Mouse (Mus musculus) embryonic facial prominence, embryonic 13.5 days (tissue): Measurements from ENCODE around the gene Agtrap. TPM values are rescaled to one million over a fixed set of nuclear protein-coding genes. Genes with fewer than 3 reads are reported as not detected.

Experiments used
- ATAC-seq: fragments of 200-750 bp; cut with Nextera tagmentation; 2 replicates; pipeline ENCODE4 v1.8.0; 2017; ENCODE audit warnings: low read depth; ENCODE audit not compliant: insufficient number of reproducible peaks, insufficient read depth, low FRiP score, low TSS enrichment
- H3K27ac ChIP-seq: fragments of 300-500 bp; sonication (generic); 2 replicates; pipeline ENCODE4 v1.5.1; 2015; ENCODE audit warnings: moderate library complexity, mild to moderate bottlenecking, inconsistent platforms
- H3K27me3 ChIP-seq: fragments of 300-500 bp; sonication (generic); 2 replicates; pipeline ENCODE4 v1.6.1; 2015; ENCODE audit warnings: mild to moderate bottlenecking, inconsistent platforms
- H3K36me3 ChIP-seq: fragments of 300-500 bp; sonication (generic); 2 replicates; pipeline ENCODE4 v1.6.1; 2015; ENCODE audit warnings: mild to moderate bottlenecking, inconsistent platforms
- H3K4me1 ChIP-seq: fragments of 300-500 bp; sonication (generic); 2 replicates; pipeline ENCODE4 v1.6.1; 2015; ENCODE audit warnings: inconsistent platforms
- H3K4me2 ChIP-seq: fragments of 300-500 bp; sonication (generic); 2 replicates; pipeline ENCODE4 v1.6.1; 2015; ENCODE audit warnings: moderate library complexity, mild to moderate bottlenecking, inconsistent platforms
- H3K4me3 ChIP-seq: fragments of 300-500 bp; sonication (generic); 2 replicates; pipeline ENCODE4 v1.5.1; 2015; ENCODE audit warnings: mild to moderate bottlenecking, inconsistent platforms
- H3K9ac ChIP-seq: fragments of 300-500 bp; sonication (generic); 2 replicates; pipeline ENCODE4 v1.6.1; 2015; ENCODE audit warnings: mild to moderate bottlenecking, inconsistent platforms
- H3K9me3 ChIP-seq: fragments of 300-500 bp; sonication (generic); 2 replicates; pipeline ENCODE4 v1.6.1; 2016; ENCODE audit warnings: inconsistent platforms
- WGBS: fragments of 180-500 bp; shearing (Covaris S2); methylation state at CpG from one replicate; pipeline ENCODE4 v1.1.7; 2015; ENCODE audit warnings: mixed read lengths; 5-methylcytosine and 5-hydroxymethylcytosine counted together
- polyA plus RNA-seq: library from polyadenylated mRNA; unstranded; fragments of >200 nt; fragmentation: Nextera tagmentation; extraction: Ambion mirVana; gene quantifications from 2 replicates; pipeline ENCODE4 v1.2.1, GENCODE M21; 2015

Agtrap gene
- polyA plus RNA-seq, 1 experiment from 2014 or later: 10.1 TPM

DNA sequence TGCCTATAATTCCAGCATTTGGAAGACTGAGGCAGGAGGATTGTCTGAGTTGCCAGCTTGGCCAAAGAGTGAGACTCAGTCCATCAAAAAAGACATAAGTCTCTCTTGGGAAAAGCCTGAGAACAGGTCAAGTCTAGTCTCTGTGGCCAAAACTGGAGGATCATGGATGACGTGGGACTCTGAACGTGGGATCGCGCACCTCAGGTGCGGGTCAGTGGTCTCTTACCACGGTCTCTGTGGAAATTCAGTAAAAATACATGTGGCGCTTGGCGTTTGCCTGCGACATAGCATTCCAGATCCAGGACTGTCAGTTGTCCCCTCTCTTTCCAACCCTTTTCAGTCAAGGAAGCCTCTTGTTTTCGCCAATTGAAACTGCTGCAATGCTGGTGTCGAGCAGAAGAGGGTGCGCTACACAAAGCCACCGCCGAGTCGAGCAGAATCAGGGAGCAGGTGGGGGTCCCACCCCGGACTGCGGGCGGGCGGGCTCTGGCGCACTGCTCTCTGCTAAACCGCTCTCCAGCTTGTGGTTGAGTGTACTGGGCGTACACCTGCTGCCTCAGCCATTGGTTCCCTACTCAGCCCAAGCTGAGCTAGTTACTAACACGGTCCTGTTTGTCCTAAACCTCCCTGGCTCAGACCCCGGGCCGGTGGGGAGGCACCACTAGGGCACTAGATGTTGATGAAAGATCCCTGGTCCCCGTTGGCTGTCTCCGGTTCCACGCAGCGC lies 14.1 kb upstream of the Agtrap start:
- Histone ChIP-seq H3K9me3 (no peaks in the 10 kb centered on the region), H3K9ac (peak overlapping the region; percentile 55), H3K4me2 (peak overlapping the region; percentile 57), H3K4me1 (peaks cover 12% of the 10 kb centered on the region), H3K4me3 (peak overlapping the region; percentile 27), H3K27me3 (peaks cover 8% of the 10 kb centered on the region), H3K27ac (no peak overlapping the region), H3K36me3 (no peaks in the 10 kb centered on the region)
- WGBS: 16% methylated on average over 29 of the region's 29 CpGs
- ATAC-seq: peak; percentile 81; the same call in 1 of the 2 replicates

DNA sequence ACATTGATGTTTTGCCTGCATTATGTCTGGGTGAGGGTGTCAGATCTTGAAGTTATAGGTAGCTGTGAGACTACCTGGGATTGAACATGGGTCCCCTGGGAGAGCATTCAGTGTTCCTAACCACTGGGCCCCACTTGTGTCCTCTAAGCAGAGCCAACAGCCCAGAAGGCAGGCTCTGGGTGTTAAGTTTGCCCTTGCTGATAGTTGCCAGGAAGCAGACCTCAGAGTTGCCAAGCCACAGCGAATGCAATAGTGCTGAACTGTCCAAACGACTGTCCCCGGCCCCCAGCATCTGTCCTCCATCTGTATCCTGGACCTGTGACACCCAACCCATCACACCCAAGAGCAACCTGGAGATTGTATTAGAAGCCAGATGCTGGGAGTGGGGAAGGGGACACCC lies 10.8 kb upstream of the Agtrap start:
- Histone ChIP-seq H3K4me2 (no peak overlapping the region), H3K9ac (no peak overlapping the region), H3K4me1 (peaks cover 12% of the 10 kb centered on the region), H3K27me3 (peaks cover 8% of the 10 kb centered on the region), H3K27ac (no peak overlapping the region), H3K4me3 (no peak overlapping the region), H3K9me3 (no peaks in the 10 kb centered on the region), H3K36me3 (no peaks in the 10 kb centered on the region)
- WGBS: 83% methylated on average over 3 of the region's 3 CpGs
- no peak for ATAC-seq

DNA sequence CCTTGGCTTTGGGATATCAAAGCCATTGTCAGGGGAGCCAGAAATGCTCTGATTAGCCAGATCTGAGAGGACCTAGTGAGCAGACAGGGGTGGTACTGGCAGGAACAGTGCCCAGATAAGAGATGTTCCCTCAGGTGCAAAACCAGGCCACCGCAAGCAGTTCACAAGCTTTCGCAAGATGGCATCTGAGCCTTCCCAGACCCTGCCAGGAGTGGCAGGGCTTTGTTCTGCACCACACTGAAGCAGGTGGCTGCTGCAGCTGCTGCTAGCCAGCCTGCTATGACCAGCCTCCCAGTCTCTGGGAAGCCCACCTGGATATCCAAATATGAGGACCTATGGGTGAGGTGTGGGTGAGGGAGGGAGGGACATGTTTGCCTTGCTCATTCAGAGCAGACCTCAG lies 10.1 kb upstream of the Agtrap start:
- H3K9me3 ChIP-seq: no peaks in the 10 kb centered on the region
- WGBS: 90% methylated on average over 2 of the region's 2 CpGs
- H3K27me3 ChIP-seq: peaks cover 8% of the 10 kb centered on the region
- H3K9ac ChIP-seq: no peak overlapping the region
- no peak overlapping the region for H3K4me2 ChIP-seq
- H3K4me3 ChIP-seq: no peak overlapping the region
- peaks cover 12% of the 10 kb centered on the region for H3K4me1 ChIP-seq
- ATAC-seq: no peak
- no peaks in the 10 kb centered on the region for H3K36me3 ChIP-seq
- H3K27ac ChIP-seq: no peak overlapping the region

DNA sequence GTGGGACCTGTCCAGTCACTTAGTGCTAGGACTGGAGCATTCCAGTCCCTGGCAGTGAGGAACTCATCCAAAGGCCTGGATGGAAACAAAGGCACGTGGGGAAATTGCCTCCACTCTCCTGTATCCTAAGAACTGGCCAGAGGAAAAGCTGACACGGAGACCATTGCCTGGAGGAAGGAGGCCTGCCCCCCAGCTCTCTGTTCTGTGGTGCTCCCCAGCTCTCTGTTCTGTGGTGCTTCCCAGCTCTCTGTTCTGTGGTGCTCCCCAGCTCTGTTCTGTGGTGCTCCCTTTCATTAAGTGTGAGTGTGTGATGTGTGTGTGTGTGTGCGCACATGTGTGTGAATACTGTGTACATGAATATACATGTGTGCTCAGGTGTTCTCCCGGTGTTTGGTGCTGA lies 7.2 kb upstream of the Agtrap start:
- 70% methylated on average over 4 of the region's 4 CpGs for WGBS
- no peak for ATAC-seq
- H3K4me2 ChIP-seq: no peak overlapping the region
- no peaks in the 10 kb centered on the region for H3K9me3 ChIP-seq
- H3K4me3 ChIP-seq: no peak overlapping the region
- H3K36me3 ChIP-seq: no peaks in the 10 kb centered on the region
- H3K9ac ChIP-seq: no peak overlapping the region
- H3K27ac ChIP-seq: no peak overlapping the region
- H3K4me1 ChIP-seq: no peaks in the 10 kb centered on the region
- H3K27me3 ChIP-seq: no peaks in the 10 kb centered on the region

DNA sequence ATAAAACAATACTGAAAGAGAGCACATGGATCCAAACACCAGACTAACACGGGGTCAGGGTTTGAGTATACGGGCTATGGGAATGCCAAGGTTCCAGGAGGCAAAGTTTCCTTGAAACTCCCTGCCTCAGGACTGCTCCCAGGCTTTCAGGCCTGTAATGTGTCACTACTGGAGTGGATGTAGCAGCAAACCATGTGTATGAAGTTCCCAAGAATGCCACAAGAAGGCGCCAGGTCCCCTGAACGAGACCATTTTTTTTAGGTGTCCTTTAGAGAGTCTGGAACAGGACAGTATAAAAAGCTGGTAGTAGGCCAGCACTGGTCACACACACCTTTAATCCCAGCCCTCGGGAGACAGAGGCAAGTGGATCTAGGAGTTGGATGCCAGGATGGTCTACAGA lies 6.3 kb upstream of the Agtrap start:
- 86% methylated on average over 5 of the region's 5 CpGs for WGBS

DNA sequence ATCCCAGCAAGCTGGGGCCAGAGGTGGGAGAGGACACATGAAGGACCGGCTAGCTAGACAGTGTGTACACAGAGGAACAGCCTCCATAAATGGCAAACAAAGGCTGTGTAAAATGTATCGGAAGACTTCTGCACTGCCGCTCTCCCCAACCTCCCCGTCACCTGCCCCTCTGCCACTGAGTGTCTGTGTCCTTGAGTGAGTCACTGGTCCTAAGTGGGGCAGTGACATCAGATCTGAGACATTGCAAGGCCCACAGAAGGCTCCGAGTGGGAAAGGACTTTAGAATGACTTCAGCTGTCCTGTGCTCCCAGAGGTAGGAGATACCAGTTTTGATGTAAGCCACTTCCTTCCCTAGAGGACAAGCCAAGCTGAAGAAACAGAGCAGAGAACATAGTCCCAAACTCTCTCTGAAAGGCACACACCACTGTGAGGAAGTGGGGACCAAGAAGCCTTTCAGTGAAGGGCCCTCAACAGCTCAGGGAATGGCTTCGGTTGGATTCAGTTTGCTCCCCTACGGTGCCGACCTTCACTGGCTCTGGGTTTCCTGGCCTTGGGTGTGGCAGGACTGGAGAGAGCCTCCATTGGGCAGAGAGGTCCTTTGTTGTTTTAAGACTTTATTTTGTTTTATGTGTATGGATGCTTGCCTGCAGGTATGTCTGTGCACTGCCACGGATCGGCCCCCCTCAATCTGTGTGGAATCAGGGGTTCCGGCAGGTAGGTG lies 4.9 kb upstream of the Agtrap start:
- H3K9me3 ChIP-seq: no peaks in the 10 kb centered on the region
- H3K4me1 ChIP-seq: peaks cover 4% of the 10 kb centered on the region
- ATAC-seq: no peak
- no peak overlapping the region for H3K4me2 ChIP-seq
- H3K27ac ChIP-seq: no peak overlapping the region
- no peaks in the 10 kb centered on the region for H3K27me3 ChIP-seq
- no peaks in the 10 kb centered on the region for H3K36me3 ChIP-seq
- no peak overlapping the region for H3K9ac ChIP-seq
- 89% methylated on average over 11 of the region's 11 CpGs for whole genome bisulfite sequencing
- H3K4me3 ChIP-seq: no peak overlapping the region

More for the DNA sequence above, 6.3 kb upstream of the Agtrap start:
- Histone ChIP-seq H3K27ac (no peak overlapping the region), H3K9me3 (no peaks in the 10 kb centered on the region), H3K4me1 (no peaks in the 10 kb centered on the region), H3K4me3 (no peak overlapping the region), H3K4me2 (no peak overlapping the region), H3K36me3 (no peaks in the 10 kb centered on the region), H3K27me3 (no peaks in the 10 kb centered on the region), H3K9ac (no peak overlapping the region)
- ATAC-seq: no peak

DNA sequence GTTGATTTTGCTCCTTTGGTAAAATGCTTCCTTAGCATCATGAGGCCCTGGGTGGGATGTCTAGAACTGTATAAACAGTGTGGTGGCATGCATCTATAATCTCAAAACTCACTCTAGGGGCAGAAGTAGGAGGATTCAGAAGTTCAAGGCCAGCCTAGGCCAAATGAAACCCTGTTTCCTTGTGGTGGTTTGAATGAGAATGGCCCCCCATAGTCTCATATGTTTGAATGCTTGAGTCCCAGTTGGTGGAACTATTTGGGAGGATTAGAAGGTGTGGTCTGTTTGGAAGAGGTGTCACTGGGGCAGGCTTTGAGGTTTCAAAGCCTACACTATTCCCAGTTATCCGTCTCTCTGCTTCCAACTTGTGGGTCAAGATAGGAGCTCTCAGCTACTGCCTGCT lies 3.4 kb upstream of the Agtrap start:
- Histone ChIP-seq H3K27ac (no peak overlapping the region), H3K9me3 (no peaks in the 10 kb centered on the region), H3K9ac (no peak overlapping the region), H3K4me3 (no peak overlapping the region), H3K4me2 (no peak overlapping the region), H3K4me1 (peaks cover 13% of the 10 kb centered on the region), H3K27me3 (no peaks in the 10 kb centered on the region), H3K36me3 (no peaks in the 10 kb centered on the region)
- 86% methylated on average over 1 of the region's 1 CpGs for WGBS
- ATAC-seq: no peak

DNA sequence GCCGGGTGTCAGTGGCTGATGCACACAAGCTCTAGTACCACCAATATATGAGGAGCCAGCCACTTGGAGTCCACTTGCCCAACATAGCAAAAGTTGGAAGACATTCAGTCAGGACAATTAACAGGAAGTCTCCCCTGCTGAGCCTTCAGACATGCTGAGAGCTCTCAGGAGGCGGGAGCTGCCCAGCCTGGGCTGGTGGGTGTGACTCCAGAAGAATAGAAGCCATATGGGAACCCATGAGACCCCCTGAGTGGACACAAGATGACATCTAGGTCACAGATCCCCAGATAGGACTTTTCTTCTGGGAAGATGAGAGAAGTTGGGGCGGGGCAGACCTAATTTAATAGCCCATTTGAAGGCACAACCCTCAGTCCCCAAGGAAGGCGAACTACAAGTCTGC lies 1.3 kb upstream of the Agtrap start:
- ATAC-seq: no peak
- H3K9ac ChIP-seq: peak overlapping the region; percentile 51; the same call in 1 of the 2 replicates
- no peak overlapping the region for H3K27ac ChIP-seq
- H3K4me3 ChIP-seq: no peak overlapping the region
- no peaks in the 10 kb centered on the region for H3K36me3 ChIP-seq
- peaks cover 21% of the 10 kb centered on the region for H3K4me1 ChIP-seq
- H3K27me3 ChIP-seq: no peaks in the 10 kb centered on the region
- 61% methylated on average over 4 of the region's 4 CpGs for WGBS
- H3K9me3 ChIP-seq: no peaks in the 10 kb centered on the region
- H3K4me2 ChIP-seq: no peak overlapping the region

DNA sequence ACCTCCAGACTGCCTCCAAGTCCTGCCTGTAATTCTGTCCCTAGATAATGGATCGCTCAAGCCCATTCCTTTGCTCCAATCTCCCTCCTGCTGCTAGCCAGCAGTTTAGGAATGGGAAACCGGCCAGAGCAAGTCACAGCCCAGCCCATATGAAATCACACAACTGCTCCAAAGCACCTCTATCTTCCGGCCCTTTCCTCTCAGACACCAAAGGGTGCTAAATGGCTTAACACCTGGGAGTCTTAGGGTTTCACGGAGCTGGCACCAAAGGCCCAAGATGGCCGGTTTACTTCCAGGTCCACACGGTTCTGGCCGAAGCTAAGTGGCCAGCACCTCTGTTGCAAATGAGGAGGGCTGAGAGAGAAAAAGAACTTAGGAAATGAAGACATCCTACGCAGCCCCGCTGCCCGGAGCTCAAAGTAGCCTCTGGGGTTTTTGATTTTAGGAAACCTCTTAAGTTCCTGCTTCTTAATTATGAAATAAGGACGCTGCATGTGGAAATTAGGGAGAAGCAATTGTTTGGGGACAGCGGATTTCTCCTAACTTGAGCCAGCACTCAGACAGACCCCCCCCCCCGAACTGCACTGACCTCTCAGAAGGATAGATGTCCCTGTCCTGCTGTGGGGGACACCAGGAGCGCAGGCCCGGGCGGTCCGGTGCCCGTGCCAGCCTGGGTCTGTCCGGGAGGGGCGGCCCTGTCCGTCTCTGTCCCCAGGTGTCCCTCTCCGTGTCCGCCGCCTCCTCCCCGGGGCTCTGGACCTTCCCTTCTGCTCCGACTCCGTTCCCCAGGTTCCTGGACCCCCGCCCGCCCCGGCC lies 532 bp downstream of the Agtrap start:
- peak overlapping the region; percentile 83 for H3K4me3 ChIP-seq
- no peaks in the 10 kb centered on the region for H3K36me3 ChIP-seq
- H3K4me2 ChIP-seq: peak overlapping the region; percentile 85
- peak overlapping the region; percentile 88 for H3K9ac ChIP-seq
- H3K9me3 ChIP-seq: no peaks in the 10 kb centered on the region
- peaks cover 30% of the 10 kb centered on the region for H3K4me1 ChIP-seq
- 0 out of 2 replicates have a peak, but pooled peaks have one; percentile 8 for ATAC-seq
- 0 out of 2 replicates have a peak overlapping the region, but pooled peaks have one; percentile 22 for H3K27ac ChIP-seq
- 6% methylated on average over 30 of the region's 30 CpGs for WGBS
- no peaks in the 10 kb centered on the region for H3K27me3 ChIP-seq

DNA sequence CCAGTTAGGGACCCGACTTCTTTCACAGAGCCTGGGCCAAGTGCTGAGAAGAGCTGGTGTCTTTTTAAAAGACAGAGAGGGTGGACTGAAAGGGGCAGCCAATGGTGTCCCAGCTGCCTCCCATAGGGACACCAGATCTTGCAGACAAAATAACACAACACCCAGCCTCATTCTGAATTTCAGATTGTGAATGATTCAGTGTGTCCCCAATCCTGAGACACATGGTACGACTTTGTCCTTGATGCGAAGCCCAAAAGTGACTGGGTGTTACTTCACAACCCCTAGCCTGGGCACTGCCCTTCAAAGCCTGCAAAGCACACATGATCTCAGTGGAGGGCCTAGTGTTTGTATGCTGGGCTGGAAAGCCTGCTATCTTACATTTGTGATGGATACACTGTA lies 1.9 kb downstream of the Agtrap start:
- 63% methylated on average over 3 of the region's 3 CpGs for WGBS
- Histone ChIP-seq H3K9ac (0 out of 2 replicates have a peak overlapping the region, but pooled peaks have one; percentile 21), H3K36me3 (peaks cover 6% of the 10 kb centered on the region), H3K4me2 (no peak overlapping the region), H3K27me3 (no peaks in the 10 kb centered on the region), H3K9me3 (no peaks in the 10 kb centered on the region), H3K4me1 (peaks cover 30% of the 10 kb centered on the region), H3K27ac (no peak overlapping the region), H3K4me3 (no peak overlapping the region)
- ATAC-seq: no peak

DNA sequence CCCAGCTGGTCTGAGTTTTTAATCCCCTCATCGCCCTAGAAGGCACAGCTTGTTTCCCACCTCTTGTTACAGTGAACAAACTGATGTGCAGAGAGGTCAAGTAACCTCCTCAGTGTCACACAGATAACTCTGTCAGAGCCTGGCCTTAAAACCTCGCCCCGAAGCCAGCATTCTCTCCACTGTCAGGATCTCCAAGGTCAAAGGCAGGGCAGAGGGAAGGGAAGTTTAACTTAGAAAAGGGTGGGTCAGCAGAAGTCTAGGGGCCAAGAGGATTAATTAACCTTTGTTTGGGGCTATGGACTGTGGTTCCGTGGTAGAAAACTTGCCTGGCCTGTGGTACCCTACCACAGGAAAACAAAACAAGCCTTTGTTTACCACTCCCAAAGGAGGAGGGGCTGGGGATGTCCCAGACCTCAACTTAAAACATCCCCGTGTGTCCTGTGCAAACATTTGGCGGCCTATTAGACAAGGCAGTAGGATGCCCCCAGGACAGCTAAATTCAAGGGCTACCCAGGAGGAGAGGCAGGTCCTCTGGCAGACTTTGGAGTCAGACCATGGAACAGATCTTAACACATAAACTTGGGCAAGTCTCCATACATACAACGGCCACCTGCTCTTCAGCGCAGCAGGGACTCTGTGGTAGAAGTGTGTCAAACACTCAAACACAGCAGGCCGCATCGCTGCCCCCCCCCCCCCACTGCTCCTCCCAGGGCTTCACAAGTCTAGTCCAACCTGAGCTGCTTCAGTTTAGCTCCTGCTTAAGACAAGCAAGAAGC lies 2.5 kb downstream of the Agtrap start:
- WGBS: 37% methylated on average over 10 of the region's 10 CpGs
- no peaks in the 10 kb centered on the region for H3K27me3 ChIP-seq
- peaks cover 30% of the 10 kb centered on the region for H3K4me1 ChIP-seq
- H3K4me3 ChIP-seq: no peak overlapping the region
- ATAC-seq: no peak
- H3K36me3 ChIP-seq: peaks cover 10% of the 10 kb centered on the region
- H3K9me3 ChIP-seq: no peaks in the 10 kb centered on the region
- H3K9ac ChIP-seq: no peak overlapping the region
- H3K27ac ChIP-seq: no peak overlapping the region
- H3K4me2 ChIP-seq: no peak overlapping the region
